Mouse (Mus musculus): ENCODE measurements at regions not wholly inside any gene's neighbourhood (a gene's known extent, or its start where the extent isn't known, plus 50 kb on each side); places are given as distances from the start of the nearest gene placed in this dataset.

- no peak for TF ChIP-seq CTCF (IDR thresholded peaks at IDR 0.05; ENCODE audit: low read depth)
- no peak for TF ChIP-seq EP300 (IDR thresholded peaks at IDR 0.05; ENCODE audit: low read depth)
Measured at GRCm38 (mm10) chr7:83431094-83431493, 153.6 kb upstream of the Tmc3 start.
